16 mouse cellular contexts compared by ENCODE assay signal in the genomic region with DNA sequence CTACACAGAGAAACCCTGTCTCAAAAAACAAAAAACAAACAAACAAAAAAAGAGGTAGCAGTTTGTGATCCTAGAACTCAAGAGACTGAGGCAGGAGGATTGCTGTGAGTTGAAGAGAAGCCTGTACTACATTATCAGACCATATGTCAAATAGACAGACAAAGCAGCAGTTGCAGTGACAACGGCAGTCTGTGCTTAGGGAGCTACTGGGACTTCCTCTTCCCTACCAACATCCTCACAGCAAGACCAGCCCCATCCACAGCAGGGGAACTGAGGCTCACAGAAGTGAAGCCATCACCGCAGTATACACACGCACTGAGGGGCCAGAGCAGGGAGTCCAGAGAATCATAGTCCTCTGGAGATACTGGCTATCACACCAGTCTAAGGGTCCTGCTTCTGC. TPM values are rescaled to one million over a fixed set of nuclear protein-coding genes. Genes with fewer than 3 reads are reported as not detected.
DNase-seq lines count a peak whose midpoint lies in the region; ATAC-seq and TF ChIP-seq lines count a peak whose summit lies in the region.
"Had no signal": no experiment of that assay in that cellular context is flagged by ENCODE, and none has a peak within 500 bp of the region (broad histone marks: within the 10 kb centered on the region; RNA-seq: fewer than 3 reads in every experiment).

No protein-coding gene starts in this region.

- no peak overlapping the region for H3K4me2 ChIP-seq in hindbrain, embryonic 13.5 days
- no peak overlapping the region for H3K4me2 ChIP-seq in hindbrain, embryonic 11.5 days (replicated peaks; ENCODE audit: low read depth, low read length)
- H3K4me2 ChIP-seq: forebrain, embryonic 13.5 days; intestine, embryonic 15.5 days; midbrain, embryonic 12.5 days had no signal

- H3K36me3 ChIP-seq in hindbrain, embryonic 13.5 days = no peaks in the 10 kb centered on the region
- H3K36me3 ChIP-seq in hindbrain, embryonic 11.5 days (ENCODE audit: control insufficient read depth, insufficient read depth, low read length) = no peaks in the 10 kb centered on the region
- H3K36me3 ChIP-seq: embryonic facial prominence, embryonic 12.5 days; intestine, embryonic 15.5 days; midbrain, embryonic 12.5 days had no signal

- H3K27ac ChIP-seq in gastrocnemius, adult 2 months = peak overlapping the region; percentile 51
- H3K27ac ChIP-seq in hindbrain, embryonic 13.5 days = no peak overlapping the region
- H3K27ac ChIP-seq in hindbrain, embryonic 11.5 days (ENCODE audit: low read depth, low read length) = no peak overlapping the region
- H3K27ac ChIP-seq: embryonic facial prominence, embryonic 12.5 days; forebrain, embryonic 13.5 days; intestine, embryonic 15.5 days; midbrain, embryonic 12.5 days had no signal

- no peak for ATAC-seq in hindbrain, embryonic 13.5 days (ENCODE audit: low FRiP score)
- ATAC-seq in hindbrain, embryonic 11.5 days (ENCODE audit: low FRiP score) = no peak
- ATAC-seq in granulocyte monocyte progenitor cell, adult 5-6 weeks (replicated peaks; ENCODE audit: poor library complexity, severe bottlenecking) = peak; percentile 86
- ATAC-seq in megakaryocyte, adult 5-6 weeks (ENCODE audit: poor library complexity, severe bottlenecking) = peak; percentile 89
- ATAC-seq: forebrain, embryonic 13.5 days; intestine, embryonic 15.5 days had no signal

- H3K9ac ChIP-seq in hindbrain, embryonic 13.5 days = 0 out of 2 replicates have a peak overlapping the region, but pooled peaks have one; percentile 13
- no peak overlapping the region for H3K9ac ChIP-seq in hindbrain, embryonic 11.5 days (ENCODE audit: low read depth, low read length)
- H3K9ac ChIP-seq: embryonic facial prominence, embryonic 12.5 days; forebrain, embryonic 13.5 days; intestine, embryonic 15.5 days; midbrain, embryonic 12.5 days had no signal

- intact Hi-C loops in gastrocnemius, adult 2 months (cut with DNase I) = no loop called here

- WGBS in hindbrain, embryonic 13.5 days = 67% methylated on average over 3 of the region's 3 CpGs
- 79% methylated on average over 3 of the region's 3 CpGs for WGBS in hindbrain, embryonic 11.5 days

- peaks cover 11% of the 10 kb centered on the region for H3K4me1 ChIP-seq in hindbrain, embryonic 13.5 days (replicated peaks)
- no peaks in the 10 kb centered on the region for H3K4me1 ChIP-seq in hindbrain, embryonic 11.5 days (replicated peaks; ENCODE audit: control insufficient read depth, insufficient read depth, low read length)

- TF ChIP-seq CTCF in gastrocnemius, adult 2 months (IDR thresholded peaks at IDR 0.05) = no peak

- H3K4me3 ChIP-seq in gastrocnemius, adult 2 months = no peak overlapping the region; the same call in 1 of the 2 replicates
- no peak overlapping the region for H3K4me3 ChIP-seq in hindbrain, embryonic 13.5 days
- H3K4me3 ChIP-seq in hindbrain, embryonic 11.5 days (ENCODE audit: low read depth, low read length) = no peak overlapping the region
- H3K4me3 ChIP-seq: embryonic facial prominence, embryonic 12.5 days; forebrain, embryonic 13.5 days; intestine, embryonic 15.5 days; midbrain, embryonic 12.5 days; myocyte had no signal

- H3K27me3 ChIP-seq in hindbrain, embryonic 13.5 days = no peaks in the 10 kb centered on the region
- H3K27me3 ChIP-seq in hindbrain, embryonic 11.5 days (ENCODE audit: control insufficient read depth, insufficient read depth, low read length) = no peaks in the 10 kb centered on the region
- H3K27me3 ChIP-seq: embryonic facial prominence, embryonic 12.5 days; intestine, embryonic 15.5 days; Patski had no signal

- no peaks in the 10 kb centered on the region for H3K9me3 ChIP-seq in hindbrain, embryonic 13.5 days
- no peaks in the 10 kb centered on the region for H3K9me3 ChIP-seq in hindbrain, embryonic 11.5 days (ENCODE audit: control insufficient read depth, low read length)
- H3K9me3 ChIP-seq: embryonic facial prominence, embryonic 12.5 days; forebrain, embryonic 13.5 days; intestine, embryonic 15.5 days; midbrain, embryonic 12.5 days had no signal

- no peak for DNase-seq in gastrocnemius, adult 2 months
- no peak for DNase-seq in gastrocnemius, adult 8-10 months (ENCODE audit: low spot score in 2 of 2)
- no peak for DNase-seq in hindbrain, embryonic 11.5 days (ENCODE audit: low spot score)
- DNase-seq in urinary bladder, postnatal 10 days (ENCODE audit: low spot score) = no peak
- no peak for DNase-seq in testis, postnatal 10 days (ENCODE audit: low spot score)

RNA-seq across cellular contexts. Expression of a gene that starts 8.9 kb away (rescaled TPM):
- under 1 TPM in 1 of 2 experiments, not detected in 1; 0.08 TPM for total RNA-seq in gastrocnemius, adult 2 months (2021)
- under 1 TPM in 3 of 4 experiments, not detected in 1; 0.10 to 0.22 (median 0.11) TPM for total RNA-seq in gastrocnemius, adult 8-10 months (2022)
- polyA plus RNA-seq in hindbrain, embryonic 13.5 days (2015; fragmentation: Nextera tagmentation; extraction: Ambion mirVana) = not detected in 2 replicates
- polyA plus RNA-seq in hindbrain, embryonic 11.5 days (2014; fragmentation: Nextera tagmentation; extraction: Ambion mirVana) = 0.06 and 0.08 TPM in 2 replicates
- total RNA-seq in granulocyte monocyte progenitor cell, adult 5-6 weeks (2014; fragmentation: Nextera tagmentation) = not detected in 2 replicates
- 0.30 and 0.31 TPM in 2 replicates for total RNA-seq in granulocyte monocyte progenitor cell, adult 5-6 weeks (2017)
- total RNA-seq in megakaryocyte, adult 5-6 weeks (2015) = 0.16 TPM in 1 of 2 replicates, not detected in the other
- total RNA-seq in megakaryocyte, adult 5-6 weeks (2017) = 0.33 and 0.37 TPM in 2 replicates
- total RNA-seq: layer of hippocampus, postnatal 10 days had no signal
- polyA plus RNA-seq: embryonic facial prominence, embryonic 12.5 days; forebrain, embryonic 13.5 days; testis, adult 2 months had no signal

RNA-seq across cellular contexts. Expression of a gene that starts 9.5 kb away (rescaled TPM):
- total RNA-seq in gastrocnemius, adult 2 months (2021) = 100 to 1,000 TPM; 102 to 113 TPM
- total RNA-seq in gastrocnemius, adult 8-10 months (2022) = 100 to 1,000 TPM; 114 to 129 (median 121) TPM
- 94.7 and 95.1 TPM in 2 replicates for polyA plus RNA-seq in hindbrain, embryonic 13.5 days (2015; fragmentation: Nextera tagmentation; extraction: Ambion mirVana)
- 208 and 223 TPM in 2 replicates for polyA plus RNA-seq in hindbrain, embryonic 11.5 days (2014; fragmentation: Nextera tagmentation; extraction: Ambion mirVana)
- 66.9 and 75.3 TPM in 2 replicates for total RNA-seq in granulocyte monocyte progenitor cell, adult 5-6 weeks (2014; fragmentation: Nextera tagmentation)
- total RNA-seq in granulocyte monocyte progenitor cell, adult 5-6 weeks (2017) = 51.4 and 53.0 TPM in 2 replicates
- total RNA-seq in megakaryocyte, adult 5-6 weeks (2015) = 42.5 and 51.8 TPM in 2 replicates
- total RNA-seq in megakaryocyte, adult 5-6 weeks (2017) = 61.1 and 62.3 TPM in 2 replicates

Comparison
In these comparisons a context has a peak if more than half of its experiments do, and no peak if none do; other contexts are left out.
1. ATAC-seq: peak in granulocyte monocyte progenitor cell, adult 5-6 weeks (single experiment) and megakaryocyte, adult 5-6 weeks (single experiment); none in hindbrain, embryonic 13.5 days (single experiment) and hindbrain, embryonic 11.5 days (single experiment).